Mouse (Mus musculus) adrenal gland, postnatal 10 days (tissue): ENCODE measurements around the gene Mpp3. TPM values are rescaled to one million over a fixed set of nuclear protein-coding genes. Genes with fewer than 3 reads are reported as not detected.
"Not testable (repeated sequence)": the region's sequence is repeated elsewhere in the genome, so short reads cannot be mapped to it uniquely, and the experiment has no call there.

Source experiments
- DNase-seq: peaks from one replicate; pipeline ENCODE4 v3.0.0; 2021; ENCODE audit warnings: mixed read lengths
- total RNA-seq, 2 experiments: library from RNA; stranded (reverse); gene quantifications; 2 replicates each; pipeline ENCODE4 v1.2.3; 2021

The Mpp3 gene
- total RNA-seq, 2 experiments from 2014 or later: 11.8 to 16.0 TPM

GRCm38 (mm10) chr11:102010140-102010539 lies 18.1 kb downstream of the Mpp3 start:
- DNase-seq: no peak

GRCm38 (mm10) chr11:102008954-102009637 lies 19.2 kb downstream of the Mpp3 start:
- no peak for DNase-seq

DNA sequence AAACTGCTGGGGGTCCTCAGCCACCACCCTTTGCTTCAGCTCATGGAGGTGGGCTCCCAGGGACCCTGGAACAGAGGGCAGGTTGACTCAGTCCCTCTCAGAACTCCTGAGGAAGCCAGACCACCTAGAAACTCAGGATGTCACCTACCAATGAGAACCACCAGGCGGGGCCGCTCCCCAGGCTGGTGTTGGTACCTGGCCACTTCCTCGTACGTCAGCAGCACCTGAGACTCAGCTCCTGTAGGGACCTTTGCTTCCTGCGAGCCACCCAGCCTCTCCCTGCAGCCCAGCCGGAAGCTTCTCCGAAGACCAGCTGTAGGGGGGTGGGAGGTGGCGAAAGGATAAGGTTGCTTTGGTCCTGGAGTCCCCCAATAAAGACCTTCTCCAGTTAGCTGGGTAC lies 19.9 kb downstream of the Mpp3 start:
- no peak for DNase-seq

- DNase-seq: no peak
Observed at GRCm38 (mm10) chr11:102006688-102007087, 21.6 kb downstream of the Mpp3 start.

DNA sequence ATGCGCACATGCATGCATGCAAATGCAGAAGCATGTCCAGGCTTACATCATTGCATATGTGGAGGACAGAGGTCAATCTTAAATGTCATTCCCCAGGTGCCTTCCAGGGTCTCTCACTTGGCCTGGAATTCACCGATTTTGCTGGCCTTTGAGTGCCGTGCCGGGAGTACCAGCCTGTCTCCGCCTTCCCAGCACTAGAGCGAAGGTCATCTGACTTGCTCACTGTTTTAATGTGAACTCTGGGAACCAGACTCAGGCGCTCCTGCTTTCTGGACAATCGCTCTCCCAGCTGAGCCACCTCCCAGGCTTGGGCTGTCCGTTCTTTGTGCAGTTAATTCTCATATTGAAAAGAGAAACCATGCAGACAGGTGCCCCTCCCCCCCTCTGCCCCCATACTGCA lies 22.0 kb downstream of the Mpp3 start:
- DNase-seq: no peak

GRCm38 (mm10) chr11:102004251-102004650 lies 24.0 kb downstream of the Mpp3 start:
- DNase-seq: no peak

GRCm38 (mm10) chr11:101999466-101999865 lies 28.8 kb downstream of the Mpp3 start:
- no peak for DNase-seq

DNA sequence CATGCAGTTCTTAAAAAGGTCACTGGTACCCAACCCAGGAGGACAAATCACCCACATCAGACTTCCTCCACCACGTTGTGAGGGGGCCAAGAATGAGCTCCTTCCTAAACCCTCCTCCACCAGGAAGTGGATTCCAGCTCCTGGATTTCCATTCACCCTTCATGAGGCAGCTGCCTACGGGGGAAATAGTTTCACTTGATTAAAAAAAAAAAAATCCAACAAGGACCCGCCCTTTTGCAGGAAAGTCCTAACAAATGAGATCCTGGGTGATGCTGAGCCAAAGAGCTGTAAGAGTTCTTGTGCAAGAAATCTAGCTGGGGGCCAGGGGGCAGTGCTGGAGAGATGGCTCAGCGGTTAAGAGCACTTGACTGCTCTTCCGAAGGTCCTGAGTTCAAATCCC lies 30.0 kb downstream of the Mpp3 start:
- DNase-seq: no peak

DNA sequence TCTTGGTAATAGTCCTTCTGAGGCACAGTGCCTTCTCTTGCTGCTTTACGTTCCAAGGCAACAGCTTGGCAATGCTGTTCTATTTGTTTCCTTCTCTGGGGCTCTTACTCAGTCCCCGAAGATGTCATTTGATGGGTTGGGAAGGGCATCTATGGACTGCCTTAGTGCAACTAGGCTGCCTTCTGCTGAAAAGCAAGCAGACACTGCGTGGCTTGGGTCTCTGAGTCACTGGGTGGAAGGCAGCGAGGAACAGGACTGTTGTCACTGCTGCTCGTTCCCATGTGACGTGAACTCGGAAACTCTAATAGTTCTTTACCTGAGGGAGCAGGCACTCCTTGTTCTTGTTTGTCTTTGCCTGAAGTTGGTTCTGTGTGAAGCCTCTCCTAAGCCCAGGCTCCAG lies 32.3 kb downstream of the Mpp3 start:
- no peak for DNase-seq

DNA sequence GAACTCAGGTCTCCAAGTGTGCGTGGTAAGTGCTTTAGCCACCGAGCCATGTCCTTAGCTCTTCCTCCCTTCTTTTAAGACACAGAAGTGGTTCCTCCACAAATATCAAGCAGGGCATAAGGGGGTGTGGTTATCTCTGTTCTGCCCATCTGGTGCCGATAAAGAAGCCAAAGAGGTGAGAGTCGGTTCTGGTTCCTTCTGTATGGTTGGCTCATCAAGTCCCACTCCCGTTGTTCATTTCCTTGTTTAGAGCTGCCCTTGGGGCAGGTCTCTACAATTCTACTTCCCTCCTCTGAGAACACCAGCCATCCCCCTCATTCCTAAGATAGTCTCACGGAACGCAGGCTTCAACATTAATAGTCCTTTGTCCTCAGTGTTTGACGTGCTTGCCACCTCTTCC lies 34.2 kb downstream of the Mpp3 start:
- DNase-seq: no peak

- no peak for DNase-seq
Observed at GRCm38 (mm10) chr11:101992411-101992810, 35.9 kb downstream of the Mpp3 start.

DNA sequence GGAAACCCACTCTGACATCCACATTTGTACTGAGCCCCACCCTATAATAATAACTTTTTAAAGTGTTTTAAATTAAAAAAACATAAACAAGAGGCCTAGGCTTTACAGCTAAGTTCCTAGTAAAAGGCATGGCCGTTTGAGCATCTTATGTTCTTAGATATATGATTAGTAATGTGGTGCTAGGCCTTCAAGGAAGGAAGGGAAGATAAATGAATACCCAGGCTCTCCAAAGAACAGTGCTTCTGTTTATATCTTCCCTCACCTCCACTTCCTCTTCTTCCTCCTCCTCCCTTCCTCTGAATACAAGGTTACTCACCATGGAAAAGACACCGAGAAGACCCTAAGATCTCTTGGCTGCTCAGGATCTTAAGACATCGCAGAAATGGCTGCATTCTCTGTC lies 36.4 kb downstream of the Mpp3 start:
- no peak for DNase-seq

- DNase-seq: no peak
Observed at GRCm38 (mm10) chr11:101990244-101990643, 38.0 kb downstream of the Mpp3 start.

- DNase-seq: no peak
Observed at GRCm38 (mm10) chr11:101986913-101987312, 41.3 kb downstream of the Mpp3 start, which contains the start of gene Dusp3. Gene Dusp3 (minus strand): TSS chr11:101987013.

- peak; percentile 90 for DNase-seq
Observed at GRCm38 (mm10) chr11:101985990-101986389, 42.3 kb downstream of the Mpp3 start.

DNA sequence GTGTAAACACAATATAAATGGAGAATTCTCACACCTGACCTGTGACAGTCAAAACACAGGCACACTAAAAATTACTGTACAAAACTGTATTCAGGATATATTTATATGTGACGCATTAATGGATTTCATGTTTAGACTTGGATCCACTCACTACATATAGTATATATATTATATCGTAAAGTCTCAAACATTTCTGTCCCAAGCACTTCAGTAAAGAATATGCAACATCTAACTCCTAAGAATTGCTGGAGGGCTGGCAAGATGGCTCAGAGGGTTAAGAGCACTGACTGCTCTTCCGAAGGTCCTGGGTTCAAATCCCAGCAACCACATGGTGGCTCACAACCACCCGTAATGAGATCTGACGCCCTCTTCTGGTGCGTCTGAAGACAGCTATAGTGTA lies 42.8 kb downstream of the Mpp3 start:
- DNase-seq: not testable (repeated sequence)

GRCm38 (mm10) chr11:101984054-101985025 lies 43.9 kb downstream of the Mpp3 start, which contains the start of gene Cfap97d1:
Gene Cfap97d1 (plus strand): TSS chr11:101984279.
- peak; percentile 94 for DNase-seq

- DNase-seq: no peak
Observed at GRCm38 (mm10) chr11:101983431-101983921, 44.8 kb downstream of the Mpp3 start.

- no peak for DNase-seq
Observed at GRCm38 (mm10) chr11:101982981-101983411, 45.3 kb downstream of the Mpp3 start.

GRCm38 (mm10) chr11:101981850-101982249 lies 46.4 kb downstream of the Mpp3 start:
- DNase-seq: peak; percentile 34

DNA sequence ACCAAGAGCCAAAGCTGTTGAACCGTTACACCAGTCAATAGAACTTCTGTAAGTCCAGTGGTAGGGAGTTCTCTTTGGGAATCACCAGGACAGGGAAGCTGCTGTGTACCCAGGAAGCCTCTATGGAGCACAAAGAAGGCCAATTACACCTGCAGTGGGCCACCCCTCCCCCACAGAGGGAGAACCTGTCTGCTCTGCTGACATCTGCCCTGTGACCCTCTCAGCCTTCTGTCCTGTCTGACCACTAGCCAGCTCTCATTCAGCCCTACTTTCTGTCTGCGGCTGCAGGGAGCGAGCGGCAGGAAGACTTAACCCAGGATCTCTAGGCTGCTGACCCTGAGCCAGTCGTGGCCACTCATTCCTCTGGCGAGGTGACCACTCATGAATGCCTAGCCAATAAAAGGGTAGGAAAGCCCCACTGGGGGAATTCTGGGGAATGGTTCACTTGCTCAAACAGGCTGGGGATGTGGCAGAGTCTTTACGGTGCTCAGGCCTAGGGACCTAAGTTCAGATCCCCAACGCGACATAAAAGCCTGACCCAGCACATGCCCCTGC lies 47.6 kb downstream of the Mpp3 start:
- DNase-seq: no peak

DNA sequence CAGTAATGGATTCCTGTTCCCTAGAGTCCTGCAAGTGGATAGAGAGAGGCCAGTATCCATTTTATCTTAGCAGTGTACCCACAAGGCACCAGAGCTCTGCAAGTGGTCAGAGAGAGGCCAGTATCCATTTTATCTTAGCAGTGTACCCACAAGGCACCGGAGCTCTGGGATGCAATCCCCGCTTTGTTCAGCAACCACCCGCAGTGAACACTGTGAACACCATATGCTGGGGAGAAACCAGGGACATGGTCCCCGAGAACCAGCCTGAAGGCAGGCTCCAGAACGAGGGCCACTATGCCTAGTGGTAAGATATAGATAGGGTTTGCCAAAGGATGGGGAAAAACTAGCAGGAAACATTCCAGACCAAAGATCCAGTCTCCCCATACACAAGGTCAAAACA lies 49.1 kb downstream of the Mpp3 start:
- no peak for DNase-seq

GRCm38 (mm10) chr11:101976949-101977348 lies 51.3 kb downstream of the Mpp3 start:
- DNase-seq: no peak
